Mouse (Mus musculus): ENCODE results near the gene Npw. TPM values are rescaled to one million over a fixed set of nuclear protein-coding genes. Genes with fewer than 3 reads are reported as not detected.
A peak's percentile ranks its signal among the peaks of the same experiment; 100 is the strongest.
"Not testable (repeated sequence)": the region's sequence is repeated elsewhere in the genome, so short reads cannot be mapped to it uniquely, and the experiment has no call there.

The Npw gene
- polyA plus RNA-seq, 1 experiment from 2014 or later: not detected

DNA sequence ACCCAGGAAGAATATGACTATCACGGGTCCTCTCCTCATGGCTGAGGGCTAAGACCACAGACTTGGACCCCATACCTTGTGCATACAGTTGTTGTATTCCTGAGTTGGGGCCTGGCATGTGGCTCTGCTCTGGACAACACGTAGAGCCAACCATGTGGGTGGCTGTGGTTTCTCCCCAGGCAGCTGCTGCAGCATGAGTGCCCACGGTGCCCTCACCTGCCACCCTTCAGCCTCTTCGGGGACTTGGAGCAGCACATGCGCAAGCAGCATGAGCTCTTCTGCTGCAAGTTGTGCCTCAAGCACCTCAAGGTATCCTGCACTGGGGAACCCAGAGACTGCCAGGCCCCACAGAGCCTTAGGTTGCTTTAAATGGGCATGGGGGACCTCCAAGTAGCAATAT is 18.6 kb upstream of the Npw start:
- 92% methylated on average over 5 of the region's 5 CpGs for WGBS
- H3K4me2 ChIP-seq (ENCODE audit: low read length): no peak overlapping the region
- no peak for ATAC-seq
- H3K9me3 ChIP-seq (ENCODE audit: control insufficient read depth, low read length): no peaks in the 10 kb centered on the region
- peaks cover 10% of the 10 kb centered on the region for H3K4me1 ChIP-seq (replicated peaks; ENCODE audit: control insufficient read depth, insufficient read depth, low read length)
- H3K9ac ChIP-seq (replicated peaks; ENCODE audit: low read depth, low read length): no peak overlapping the region
- no peaks in the 10 kb centered on the region for H3K27me3 ChIP-seq (replicated peaks; ENCODE audit: control insufficient read depth, insufficient read depth, low read length)
- H3K27ac ChIP-seq (ENCODE audit: low read length): no peak overlapping the region
- H3K36me3 ChIP-seq (ENCODE audit: control insufficient read depth, insufficient read depth): peaks cover 15% of the 10 kb centered on the region
- no peak overlapping the region for H3K4me3 ChIP-seq (replicated peaks; ENCODE audit: low read length)

DNA sequence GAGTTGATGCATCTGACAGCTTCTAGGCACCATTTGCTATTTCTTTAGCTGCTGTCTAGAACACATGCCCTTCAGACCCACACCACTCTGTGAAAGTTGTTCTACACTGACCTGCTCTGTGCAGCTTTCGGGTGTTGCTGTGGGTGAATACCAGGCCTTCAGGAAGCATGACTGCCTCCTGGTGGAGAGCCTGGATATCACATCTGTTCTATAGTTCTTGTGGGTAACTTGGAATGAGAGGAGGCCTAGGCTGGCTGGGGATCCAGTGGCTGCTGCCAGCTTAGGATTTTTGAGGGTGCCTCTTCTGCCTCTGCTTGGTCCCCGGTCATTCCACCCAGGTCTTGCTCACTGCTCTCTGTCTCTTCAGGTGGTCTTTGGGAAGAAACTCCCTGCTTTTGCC is 17.9 kb upstream of the Npw start:
- no peak overlapping the region for H3K9ac ChIP-seq (replicated peaks; ENCODE audit: low read depth, low read length)
- H3K27ac ChIP-seq (ENCODE audit: low read length): no peak overlapping the region
- ATAC-seq: no peak

DNA sequence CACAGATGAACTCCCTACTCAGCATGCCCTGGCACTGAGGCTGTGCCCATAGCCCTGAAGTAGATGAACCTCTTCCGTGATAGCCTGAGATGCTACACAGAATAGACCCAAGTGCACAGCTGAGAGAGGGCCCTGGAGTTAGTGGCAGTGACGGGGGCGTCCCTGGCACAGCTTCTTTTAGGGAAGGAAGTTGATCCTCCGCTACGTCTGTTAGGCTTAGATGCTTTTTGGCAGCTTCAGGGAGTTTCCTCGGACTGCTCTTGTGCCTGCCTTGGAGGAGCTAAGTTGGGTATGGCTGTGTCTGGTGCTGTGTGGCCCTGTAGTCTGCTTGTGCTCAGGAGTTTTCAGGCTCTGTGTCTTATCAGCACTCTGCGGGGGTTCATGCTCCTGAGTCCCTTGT is 16.0 kb upstream of the Npw start:
- H3K27me3 ChIP-seq (replicated peaks; ENCODE audit: control insufficient read depth, insufficient read depth, low read length): no peaks in the 10 kb centered on the region
- H3K4me1 ChIP-seq (replicated peaks; ENCODE audit: control insufficient read depth, insufficient read depth, low read length): peaks cover 28% of the 10 kb centered on the region
- 78% methylated on average over 7 of the region's 7 CpGs for WGBS
- no peak overlapping the region for H3K27ac ChIP-seq (ENCODE audit: low read length)
- H3K9me3 ChIP-seq (ENCODE audit: control insufficient read depth, low read length): no peaks in the 10 kb centered on the region
- no peak overlapping the region for H3K4me3 ChIP-seq (replicated peaks; ENCODE audit: low read length)
- no peak for ATAC-seq
- H3K36me3 ChIP-seq (ENCODE audit: control insufficient read depth, insufficient read depth): peaks cover 2% of the 10 kb centered on the region
- no peak overlapping the region for H3K4me2 ChIP-seq (ENCODE audit: low read length)
- no peak overlapping the region for H3K9ac ChIP-seq (replicated peaks; ENCODE audit: low read depth, low read length)

More for the DNA sequence above, 17.9 kb upstream of the Npw start:
- 49% methylated on average over 2 of the region's 2 CpGs for WGBS
- Histone ChIP-seq H3K4me2 (ENCODE audit: low read length) (no peak overlapping the region), H3K27me3 (replicated peaks; ENCODE audit: control insufficient read depth, insufficient read depth, low read length) (no peaks in the 10 kb centered on the region), H3K4me1 (replicated peaks; ENCODE audit: control insufficient read depth, insufficient read depth, low read length) (peaks cover 17% of the 10 kb centered on the region), H3K4me3 (replicated peaks; ENCODE audit: low read length) (no peak overlapping the region), H3K36me3 (ENCODE audit: control insufficient read depth, insufficient read depth) (peaks cover 10% of the 10 kb centered on the region), H3K9me3 (ENCODE audit: control insufficient read depth, low read length) (no peaks in the 10 kb centered on the region)

DNA sequence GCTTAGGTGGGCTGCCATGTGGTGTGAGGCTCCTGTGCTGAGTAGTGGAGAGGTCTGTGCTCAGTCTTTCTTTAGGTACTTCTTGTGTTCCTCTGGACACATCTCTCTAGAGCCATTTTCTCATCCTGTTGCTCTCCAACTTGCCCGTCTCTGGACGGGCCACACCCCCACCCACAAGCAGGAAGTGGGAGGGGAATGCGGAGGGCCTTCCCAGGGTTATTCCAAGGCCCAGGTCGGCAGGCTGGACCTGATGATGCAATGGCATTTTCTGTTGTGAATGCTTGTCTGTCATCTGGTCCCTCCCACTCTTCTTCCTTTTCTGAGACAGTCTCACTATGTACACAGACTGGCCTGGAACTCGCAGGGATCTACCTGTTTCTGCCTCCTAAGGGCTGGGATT is 13.9 kb upstream of the Npw start:
- Histone ChIP-seq H3K27ac (ENCODE audit: low read length) (no peak overlapping the region), H3K4me3 (replicated peaks; ENCODE audit: low read length) (no peak overlapping the region), H3K4me2 (ENCODE audit: low read length) (no peak overlapping the region), H3K27me3 (replicated peaks; ENCODE audit: control insufficient read depth, insufficient read depth, low read length) (no peaks in the 10 kb centered on the region), H3K9me3 (ENCODE audit: control insufficient read depth, low read length) (no peaks in the 10 kb centered on the region), H3K36me3 (ENCODE audit: control insufficient read depth, insufficient read depth) (no peaks in the 10 kb centered on the region; the same call in 1 of the 2 replicates), H3K4me1 (replicated peaks; ENCODE audit: control insufficient read depth, insufficient read depth, low read length) (peaks cover 33% of the 10 kb centered on the region), H3K9ac (replicated peaks; ENCODE audit: low read depth, low read length) (0 out of 2 replicates have a peak overlapping the region, but pooled peaks have one; percentile 22)
- 24% methylated on average over 5 of the region's 5 CpGs for WGBS
- no peak for ATAC-seq

DNA sequence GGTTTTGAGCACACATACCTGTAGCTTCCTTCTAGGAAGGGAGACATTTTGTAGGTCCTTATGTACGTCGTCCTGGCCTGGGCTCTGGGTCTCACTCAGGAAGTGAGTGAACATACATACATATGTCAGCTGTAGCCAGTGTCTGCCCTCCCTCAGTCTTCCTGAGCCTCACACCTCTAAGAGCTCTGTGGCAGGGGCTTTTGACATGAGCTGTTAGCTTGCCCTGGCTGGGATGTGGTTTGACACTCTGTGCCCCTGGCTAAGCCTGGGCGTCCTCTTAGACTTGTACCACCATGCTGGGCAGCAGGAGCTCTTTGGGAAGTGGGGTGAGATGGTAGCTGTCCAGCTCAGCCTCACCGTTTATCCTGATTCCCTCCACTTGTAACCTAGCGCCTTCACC is 13.1 kb upstream of the Npw start:
- H3K4me1 ChIP-seq (replicated peaks; ENCODE audit: control insufficient read depth, insufficient read depth, low read length): peaks cover 33% of the 10 kb centered on the region
- no peaks in the 10 kb centered on the region for H3K27me3 ChIP-seq (replicated peaks; ENCODE audit: control insufficient read depth, insufficient read depth, low read length)
- peak overlapping the region; percentile 5; the same call in 1 of the 2 replicates for H3K9ac ChIP-seq (replicated peaks; ENCODE audit: low read depth, low read length)
- no peak for ATAC-seq
- no peak overlapping the region for H3K4me3 ChIP-seq (replicated peaks; ENCODE audit: low read length)
- H3K27ac ChIP-seq (ENCODE audit: low read length): no peak overlapping the region
- H3K36me3 ChIP-seq (ENCODE audit: control insufficient read depth, insufficient read depth): no peaks in the 10 kb centered on the region
- H3K9me3 ChIP-seq (ENCODE audit: control insufficient read depth, low read length): no peaks in the 10 kb centered on the region
- WGBS: 78% methylated on average over 5 of the region's 5 CpGs
- peak overlapping the region; percentile 93 for H3K4me2 ChIP-seq (ENCODE audit: low read length)

DNA sequence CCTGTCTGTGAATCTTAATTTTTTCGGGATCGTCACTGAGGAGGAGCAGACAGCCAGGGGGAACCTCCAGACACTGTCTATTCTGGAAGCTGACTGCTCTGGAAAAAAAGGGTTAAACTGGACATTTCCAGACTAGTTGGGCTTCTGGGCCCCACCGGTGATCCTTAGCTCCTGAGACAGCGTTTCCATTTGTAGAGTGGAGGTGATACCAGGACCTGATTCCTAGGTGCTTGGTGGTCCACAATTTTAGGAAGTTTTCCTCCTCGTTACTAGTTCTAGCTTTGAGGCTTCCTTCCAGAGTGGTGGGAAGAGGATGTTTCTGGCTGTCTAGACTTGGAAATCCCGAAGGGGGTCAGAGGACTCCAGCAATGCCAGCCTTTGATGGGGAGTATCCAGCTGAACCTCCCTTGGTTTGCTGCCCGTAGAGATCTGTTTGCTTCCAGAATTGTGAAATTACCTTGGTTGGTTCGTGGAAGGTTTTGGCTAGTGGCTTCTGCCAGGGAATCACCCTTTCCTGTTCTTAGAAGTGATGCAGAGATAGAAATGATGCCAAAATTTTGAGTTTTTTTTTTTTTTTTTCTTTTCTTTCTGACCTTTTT is 12.1 kb upstream of the Npw start:
- peak overlapping the region; percentile 96 for H3K9ac ChIP-seq (replicated peaks; ENCODE audit: low read depth, low read length)
- H3K4me1 ChIP-seq (replicated peaks; ENCODE audit: control insufficient read depth, insufficient read depth, low read length): peaks cover 30% of the 10 kb centered on the region
- ATAC-seq: no peak
- H3K9me3 ChIP-seq (ENCODE audit: control insufficient read depth, low read length): no peaks in the 10 kb centered on the region
- peak overlapping the region; percentile 93 for H3K4me2 ChIP-seq (ENCODE audit: low read length)
- peak overlapping the region; percentile 95 for H3K4me3 ChIP-seq (replicated peaks; ENCODE audit: low read length)
- no peaks in the 10 kb centered on the region for H3K36me3 ChIP-seq (ENCODE audit: control insufficient read depth, insufficient read depth)
- 10% methylated on average over 8 of the region's 8 CpGs for WGBS
- peak overlapping the region; percentile 78 for H3K27ac ChIP-seq (ENCODE audit: low read length)
- no peaks in the 10 kb centered on the region for H3K27me3 ChIP-seq (replicated peaks; ENCODE audit: control insufficient read depth, insufficient read depth, low read length)

DNA sequence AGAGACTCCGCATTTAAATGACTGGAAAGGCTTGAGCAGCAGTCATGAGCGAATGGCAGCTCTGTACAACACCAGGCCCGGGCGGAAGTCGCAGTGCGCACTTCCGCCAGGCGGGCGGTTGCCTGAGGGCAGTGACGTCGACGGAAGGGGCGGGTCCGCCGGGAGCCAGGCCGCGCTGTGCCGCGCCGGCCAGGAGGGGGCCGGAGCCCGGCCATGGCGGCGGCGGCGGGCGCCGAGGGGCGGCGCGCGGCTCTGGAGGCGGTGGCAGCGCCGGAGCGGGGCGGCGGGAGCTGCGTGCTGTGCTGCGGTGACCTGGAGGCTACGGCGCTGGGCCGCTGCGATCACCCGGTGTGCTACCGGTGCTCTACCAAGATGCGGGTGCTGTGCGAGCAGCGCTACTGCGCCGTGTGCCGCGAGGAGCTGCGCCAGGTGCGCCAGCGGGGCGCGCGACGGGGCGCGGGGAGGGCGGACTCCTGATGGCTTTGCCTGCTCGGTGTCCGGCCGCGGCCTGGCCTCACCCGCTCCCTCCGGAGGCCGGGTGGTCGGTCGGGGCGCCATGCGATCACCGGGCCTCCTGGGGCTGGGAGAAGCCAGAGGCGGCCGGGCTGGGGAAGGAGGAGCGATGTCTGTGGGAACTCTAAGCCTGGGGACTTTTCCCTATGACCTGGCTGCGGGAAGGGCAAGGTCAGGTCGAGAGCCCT is 11.4 kb upstream of the Npw start, which contains the start of gene Zfp598:
Zfp598 (plus strand) TSS at position 143 of the 701 bp plus-strand sequence.
- H3K4me1 ChIP-seq (replicated peaks; ENCODE audit: control insufficient read depth, insufficient read depth, low read length): peaks cover 30% of the 10 kb centered on the region
- peak; percentile 99 for ATAC-seq
- no peaks in the 10 kb centered on the region for H3K9me3 ChIP-seq (ENCODE audit: control insufficient read depth, low read length)
- whole genome bisulfite sequencing: under 1% methylated on average over 60 of the region's 80 CpGs
- H3K4me2 ChIP-seq (ENCODE audit: low read length): peak within 1 kb of the TSS; percentile 93
- peak within 1 kb of the TSS; percentile 95 for H3K4me3 ChIP-seq (replicated peaks; ENCODE audit: low read length)
- H3K27me3 ChIP-seq (replicated peaks; ENCODE audit: control insufficient read depth, insufficient read depth, low read length): no peaks in the 10 kb centered on the region
- no peaks in the 10 kb centered on the region for H3K36me3 ChIP-seq (ENCODE audit: control insufficient read depth, insufficient read depth)
- peak within 1 kb of the TSS; percentile 86 for H3K27ac ChIP-seq (ENCODE audit: low read length)
- peak within 1 kb of the TSS; percentile 96 for H3K9ac ChIP-seq (replicated peaks; ENCODE audit: low read depth, low read length)

DNA sequence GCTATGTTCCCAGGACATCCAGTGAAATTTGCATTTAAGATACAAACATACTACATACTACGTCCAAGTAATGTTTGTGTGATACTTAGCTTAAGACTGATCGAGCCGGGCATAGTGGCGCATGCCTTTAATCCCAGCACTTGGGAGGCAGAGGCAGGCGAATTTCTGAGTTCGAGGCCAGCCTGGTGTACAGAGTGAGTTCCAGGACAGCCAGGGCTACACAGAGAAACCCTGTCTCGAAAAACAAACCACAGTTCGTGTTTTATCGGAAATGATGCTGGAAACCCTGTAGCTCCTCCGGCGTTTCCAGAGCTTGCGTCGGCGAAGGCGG is 10.9 kb upstream of the Npw start:
- WGBS: 10% methylated on average over 15 of the region's 15 CpGs

DNA sequence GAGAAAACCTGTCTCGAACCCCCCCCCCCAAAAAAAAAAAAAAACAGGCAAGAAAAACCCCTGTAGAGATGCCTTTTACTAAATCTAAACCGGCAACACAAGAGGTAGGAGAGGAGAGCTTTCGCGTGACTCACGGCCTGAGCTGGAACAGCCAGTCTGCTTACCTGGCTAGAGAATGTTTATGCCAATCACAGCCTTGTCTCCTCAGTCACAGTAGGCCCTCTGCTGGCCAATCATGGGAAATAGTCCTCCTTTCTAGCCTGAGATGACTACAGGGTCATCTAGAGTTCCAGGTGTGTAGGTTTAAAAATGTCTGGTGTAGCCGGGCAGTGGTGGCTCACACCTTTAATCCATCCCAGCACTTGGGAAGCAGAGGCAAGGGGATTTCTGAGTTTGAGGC is 9.2 kb upstream of the Npw start:
- no peak overlapping the region for H3K9ac ChIP-seq (replicated peaks; ENCODE audit: low read depth, low read length)
- H3K4me2 ChIP-seq (ENCODE audit: low read length): no peak overlapping the region
- ATAC-seq: no peak
- H3K9me3 ChIP-seq (ENCODE audit: control insufficient read depth, low read length): no peaks in the 10 kb centered on the region
- H3K27me3 ChIP-seq (replicated peaks; ENCODE audit: control insufficient read depth, insufficient read depth, low read length): no peaks in the 10 kb centered on the region
- no peak overlapping the region for H3K27ac ChIP-seq (ENCODE audit: low read length)
- no peak overlapping the region for H3K4me3 ChIP-seq (replicated peaks; ENCODE audit: low read length)
- no peaks in the 10 kb centered on the region for H3K36me3 ChIP-seq (ENCODE audit: control insufficient read depth, insufficient read depth)
- WGBS: 27% methylated on average over 6 of the region's 6 CpGs
- H3K4me1 ChIP-seq (replicated peaks; ENCODE audit: control insufficient read depth, insufficient read depth, low read length): peaks cover 29% of the 10 kb centered on the region

More for the DNA sequence above, 10.9 kb upstream of the Npw start:
- Histone ChIP-seq H3K27ac (ENCODE audit: low read length) (peak overlapping the region; percentile 86), H3K4me1 (replicated peaks; ENCODE audit: control insufficient read depth, insufficient read depth, low read length) (peaks cover 30% of the 10 kb centered on the region), H3K4me2 (ENCODE audit: low read length) (peak overlapping the region; percentile 47), H3K4me3 (replicated peaks; ENCODE audit: low read length) (peak overlapping the region; percentile 95), H3K9ac (replicated peaks; ENCODE audit: low read depth, low read length) (peak overlapping the region; percentile 96)
- H3K9me3 ChIP-seq (ENCODE audit: control insufficient read depth, low read length); H3K36me3 ChIP-seq (ENCODE audit: control insufficient read depth, insufficient read depth); H3K27me3 ChIP-seq (replicated peaks; ENCODE audit: control insufficient read depth, insufficient read depth, low read length): not testable (repeated sequence)
- peak; percentile 19; the same call in 1 of the 2 replicates for ATAC-seq
